Mouse (Mus musculus): Measurements from ENCODE around the gene Senp3.
"Not testable (repeated sequence)": the region's sequence is repeated elsewhere in the genome, so short reads cannot be mapped to it uniquely, and the experiment has no call there.

DNA sequence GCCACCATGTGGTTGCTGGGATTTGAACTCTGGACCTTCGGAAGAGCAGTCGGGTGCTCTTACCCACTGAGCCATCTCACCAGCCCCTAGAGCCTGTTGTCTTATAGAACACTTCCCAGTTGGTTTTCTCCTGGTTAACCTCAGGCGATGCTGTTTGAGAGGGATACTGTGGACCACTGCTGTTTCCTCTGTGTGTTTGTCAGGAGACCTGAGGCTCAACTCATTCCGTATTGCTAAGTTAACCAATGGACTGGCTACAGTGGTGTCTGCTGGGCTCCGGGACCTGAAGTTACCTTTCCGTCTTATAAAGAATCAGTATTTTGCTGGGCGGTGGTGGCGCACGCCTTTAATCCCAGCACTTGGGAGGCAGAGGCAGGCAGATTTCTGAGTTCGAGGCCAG lies 21.0 kb upstream of the Senp3 start:
- not testable (repeated sequence) for TF ChIP-seq CTCF (conservative IDR thresholded peaks at IDR 0.05 in 1 of 2, IDR thresholded peaks at IDR 0.05 in 1 of 2; ENCODE audit: low read depth in 2 of 2, low read length in 2 of 2); MAX (IDR thresholded peaks at IDR 0.05; ENCODE audit: low read length); IRF4 (IDR thresholded peaks at IDR 0.05; ENCODE audit: low read depth, low read length); USF2 (conservative IDR thresholded peaks at IDR 0.05; ENCODE audit: low read depth, low read length)

All from CH12.LX (cell line).